9 mouse cellular contexts compared by ENCODE assay signal in the genomic region with DNA sequence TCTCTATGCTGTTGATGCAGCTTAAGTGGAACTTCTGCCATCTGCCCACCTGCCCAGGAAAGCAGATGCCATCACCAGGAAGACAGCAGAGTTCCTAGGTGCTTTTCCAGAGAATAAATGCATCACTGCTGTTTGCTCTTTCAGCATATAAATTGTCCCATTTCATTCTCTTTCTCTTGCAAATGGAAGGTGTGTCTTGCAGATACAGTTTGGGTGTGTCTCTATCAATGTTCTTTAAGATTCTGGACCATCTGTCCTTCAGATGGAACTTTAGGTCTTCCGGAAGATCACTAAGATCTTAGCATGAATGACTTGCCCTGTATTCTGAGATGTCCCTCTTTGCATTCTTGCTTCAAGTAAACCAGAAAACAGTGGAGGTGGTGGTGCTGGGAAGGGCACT. TPM values are rescaled to one million over a fixed set of nuclear protein-coding genes. Genes with fewer than 3 reads are reported as not detected.
DNase-seq lines count a peak whose midpoint lies in the region; ATAC-seq and TF ChIP-seq lines count a peak whose summit lies in the region.
"Had no signal": no experiment of that assay in that cellular context is flagged by ENCODE, and none has a peak within 500 bp of the region (broad histone marks: within the 10 kb centered on the region; RNA-seq: fewer than 3 reads in every experiment).

No protein-coding gene starts in this region.

- H3K9ac ChIP-seq in kidney, postnatal 0 days (ENCODE audit: low read depth, low read length), result no peak overlapping the region
- H3K9ac ChIP-seq in limb, embryonic 11.5 days (ENCODE audit: low read length), result no peak overlapping the region
- H3K9ac ChIP-seq in neural tube, embryonic 14.5 days (replicated peaks; ENCODE audit: low read depth, low read length), result no peak overlapping the region

- peak overlapping the region; percentile 80 for H3K4me3 ChIP-seq in kidney, postnatal 0 days (replicated peaks; ENCODE audit: low read depth, low read length)
- H3K4me3 ChIP-seq in kidney, adult 2 months (ENCODE audit: insufficient read depth, low read depth, low read length), result no peak overlapping the region
- H3K4me3 ChIP-seq in forebrain, embryonic 10.5 days, result peak overlapping the region; percentile 72
- H3K4me3 ChIP-seq in limb, embryonic 11.5 days (ENCODE audit: low read depth, low read length), result peak overlapping the region; percentile 75
- no peak overlapping the region; the same call in 1 of the 2 replicates for H3K4me3 ChIP-seq in neural tube, embryonic 14.5 days (ENCODE audit: low read depth, low read length)

- H3K4me1 ChIP-seq in kidney, postnatal 0 days (replicated peaks; ENCODE audit: insufficient read depth, low read length), result 0 out of 2 replicates have a peak, but pooled peaks cover 4% of the 10 kb centered on the region
- 0 out of 2 replicates have a peak, but pooled peaks cover 3% of the 10 kb centered on the region for H3K4me1 ChIP-seq in kidney, adult 2 months (ENCODE audit: control insufficient read depth, insufficient read depth, low read length)
- H3K4me1 ChIP-seq in forebrain, embryonic 10.5 days, result peaks cover 24% of the 10 kb centered on the region
- H3K4me1 ChIP-seq in limb, embryonic 11.5 days (ENCODE audit: control insufficient read depth, insufficient read depth, low read length), result 0 out of 2 replicates have a peak, but pooled peaks cover 5% of the 10 kb centered on the region
- H3K4me1 ChIP-seq in neural tube, embryonic 14.5 days (ENCODE audit: control insufficient read depth, insufficient read depth, low read length), result no peaks in the 10 kb centered on the region

- H3K27ac ChIP-seq in kidney, postnatal 0 days, result no peak overlapping the region
- H3K27ac ChIP-seq in kidney, adult 2 months (ENCODE audit: insufficient read depth, low read depth, low read length), result no peak overlapping the region
- H3K27ac ChIP-seq in forebrain, embryonic 10.5 days, result peak overlapping the region; percentile 96; the same call in 1 of the 2 replicates
- H3K27ac ChIP-seq in limb, embryonic 11.5 days (replicated peaks; ENCODE audit: low read depth, low read length), result no peak overlapping the region
- no peak overlapping the region for H3K27ac ChIP-seq in neural tube, embryonic 14.5 days (ENCODE audit: low read depth, low read length)

- no peak for DNase-seq in kidney, postnatal 0 days (ENCODE audit: low spot score)
- DNase-seq in kidney, adult 2 months, result no peak
- no peak for DNase-seq in forebrain, embryonic 10.5 days (ENCODE audit: extremely low spot score, low spot score)
- DNase-seq in limb, embryonic 11.5 days (ENCODE audit: low spot score), result no peak
- DNase-seq in thymus, postnatal 10 days (ENCODE audit: low spot score in 2 of 2), result no peak
- DNase-seq in adrenal gland, adult 8-10 months, result no peak
- no peak for DNase-seq in right cerebral cortex, adult 18-20 months

- no peak for ATAC-seq in kidney, postnatal 0 days (replicated peaks; ENCODE audit: low FRiP score, low read depth)
- ATAC-seq in limb, embryonic 11.5 days (ENCODE audit: insufficient number of reproducible peaks, low FRiP score, low TSS enrichment, low read depth), result no peak
- ATAC-seq in neural tube, embryonic 14.5 days (ENCODE audit: low read depth), result no peak

- TF ChIP-seq CTCF in kidney, postnatal 0 days (IDR thresholded peaks at IDR 0.05; ENCODE audit: low read depth), result no peak
- TF ChIP-seq CTCF in kidney, adult 2 months (conservative IDR thresholded peaks at IDR 0.05; ENCODE audit: insufficient read depth, insufficient read length, low read depth, low read length), result no peak

- no peaks in the 10 kb centered on the region for H3K9me3 ChIP-seq in kidney, postnatal 0 days (replicated peaks; ENCODE audit: low read length)
- no peaks in the 10 kb centered on the region for H3K9me3 ChIP-seq in forebrain, embryonic 10.5 days
- H3K9me3 ChIP-seq in limb, embryonic 11.5 days (ENCODE audit: control insufficient read depth, low read length), result no peaks in the 10 kb centered on the region
- H3K9me3 ChIP-seq in neural tube, embryonic 14.5 days (ENCODE audit: control insufficient read depth, low read length), result no peaks in the 10 kb centered on the region

- WGBS in kidney, postnatal 0 days, result 71% methylated on average over 1 of the region's 1 CpGs
- 92% methylated on average over 1 of the region's 1 CpGs for WGBS in kidney, adult 2 months
- WGBS in forebrain, embryonic 10.5 days, result 50% methylated on average over 1 of the region's 1 CpGs
- WGBS in limb, embryonic 11.5 days, result 53% methylated on average over 1 of the region's 1 CpGs
- 53% methylated on average over 1 of the region's 1 CpGs for WGBS in neural tube, embryonic 14.5 days

- no peaks in the 10 kb centered on the region for H3K36me3 ChIP-seq in kidney, postnatal 0 days (ENCODE audit: insufficient read depth, low read length)
- H3K36me3 ChIP-seq in kidney, adult 2 months (ENCODE audit: control insufficient read depth, insufficient read depth, low read length), result no peaks in the 10 kb centered on the region
- no peaks in the 10 kb centered on the region for H3K36me3 ChIP-seq in forebrain, embryonic 10.5 days (replicated peaks)
- no peaks in the 10 kb centered on the region for H3K36me3 ChIP-seq in limb, embryonic 11.5 days (ENCODE audit: control insufficient read depth, insufficient read depth, low read length)
- H3K36me3 ChIP-seq in neural tube, embryonic 14.5 days (ENCODE audit: control insufficient read depth, insufficient read depth, low read length), result no peaks in the 10 kb centered on the region

- no peaks in the 10 kb centered on the region for H3K27me3 ChIP-seq in kidney, postnatal 0 days (ENCODE audit: insufficient read depth, low read length)
- H3K27me3 ChIP-seq in kidney, adult 2 months (replicated peaks; ENCODE audit: control insufficient read depth, insufficient read depth, low read length), result no peaks in the 10 kb centered on the region
- H3K27me3 ChIP-seq in forebrain, embryonic 10.5 days (ENCODE audit: poor library complexity, severe bottlenecking), result peaks cover 14% of the 10 kb centered on the region
- no peaks in the 10 kb centered on the region for H3K27me3 ChIP-seq in limb, embryonic 11.5 days (ENCODE audit: control insufficient read depth, insufficient read depth, low read length)
- H3K27me3 ChIP-seq in neural tube, embryonic 14.5 days (ENCODE audit: control insufficient read depth, insufficient read depth, low read length), result no peaks in the 10 kb centered on the region

- no peak for TF ChIP-seq POLR2A in kidney, adult 2 months (IDR thresholded peaks at IDR 0.05; ENCODE audit: low read depth, low read length)

- H3K4me2 ChIP-seq in kidney, postnatal 0 days (ENCODE audit: low read length), result peak overlapping the region; percentile 91
- peak overlapping the region; percentile 79 for H3K4me2 ChIP-seq in limb, embryonic 11.5 days (ENCODE audit: low read depth, severe bottlenecking)
- H3K4me2 ChIP-seq in neural tube, embryonic 14.5 days (ENCODE audit: low read depth, low read length), result peak overlapping the region; percentile 81; the same call in 1 of the 2 replicates

RNA-seq across cellular contexts. Expression of gene Vegfc, which starts 1.1 kb away (rescaled TPM):
- polyA plus RNA-seq in kidney, postnatal 0 days (2015; fragmentation: Nextera tagmentation; extraction: Ambion mirVana), result 7.0 and 8.2 TPM in 2 replicates
- 2.0 and 2.3 TPM in 2 replicates for polyA plus RNA-seq in kidney, adult 2 months (2012; rRNA removed)
- polyA plus RNA-seq in forebrain, embryonic 10.5 days (2016; fragmentation: Nextera tagmentation; extraction: Ambion mirVana), result 5.2 and 5.5 TPM in 2 replicates
- polyA plus RNA-seq in limb, embryonic 11.5 days (2014; fragmentation: Nextera tagmentation; extraction: Ambion mirVana), result 8.5 and 8.8 TPM in 2 replicates
- 4.6 and 4.9 TPM in 2 replicates for polyA plus RNA-seq in neural tube, embryonic 14.5 days (2014; fragmentation: Nextera tagmentation; extraction: Ambion mirVana)
- total RNA-seq in adrenal gland, adult 8-10 months (2022), result 1 to 10 TPM; 2.0 to 5.5 (median 3.7) TPM
- total RNA-seq: MEL had no signal

Comparison
In these comparisons a context has a peak if more than half of its experiments do, and no peak if none do; other contexts are left out.
1. H3K4me3 ChIP-seq: peak in kidney, postnatal 0 days (single experiment), forebrain, embryonic 10.5 days (single experiment) and limb, embryonic 11.5 days (single experiment); none in kidney, adult 2 months (single experiment) and neural tube, embryonic 14.5 days (single experiment).
2. Peak in every context shown above with its lines, with median percentiles within 50 percentile points of each other: H3K4me2 ChIP-seq.